Mouse (Mus musculus): ENCODE measurements at regions not wholly inside any gene's neighbourhood (a gene's known extent, or its start where the extent isn't known, plus 50 kb on each side); places are given as distances from the start of the nearest gene placed in this dataset.

DNA sequence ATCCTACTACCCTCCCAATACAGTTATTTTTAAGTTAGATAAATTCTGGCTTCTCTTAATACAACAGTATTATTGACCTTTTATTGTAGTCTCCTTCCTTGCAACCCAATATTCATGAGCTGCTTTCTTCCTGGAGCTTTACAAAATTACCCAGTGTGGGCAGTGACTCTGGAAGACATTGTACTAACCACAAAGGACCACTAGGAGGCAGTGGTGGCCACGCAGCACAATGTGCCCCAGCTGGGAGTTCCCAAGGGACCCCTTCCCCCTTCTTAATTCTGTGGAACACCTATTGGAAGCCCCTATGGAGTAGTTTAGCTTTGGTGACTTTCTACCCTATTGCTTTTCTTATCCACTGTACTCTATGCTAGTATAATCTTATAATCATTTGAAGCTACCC is 118.8 kb upstream of the Dlgap1 start:
- no peak for TF ChIP-seq ZNF384 (IDR thresholded peaks at IDR 0.05; ENCODE audit: low read depth, low read length)
- no peak for TF ChIP-seq CTCF (conservative IDR thresholded peaks at IDR 0.05 in 1 of 2, IDR thresholded peaks at IDR 0.05 in 1 of 2; ENCODE audit: low read depth in 2 of 2, low read length in 2 of 2)
- TF ChIP-seq USF2 (conservative IDR thresholded peaks at IDR 0.05; ENCODE audit: low read depth, low read length) = no peak
- no peak for TF ChIP-seq NRF1 (IDR thresholded peaks at IDR 0.05; ENCODE audit: low read depth, low read length)
- TF ChIP-seq ZKSCAN1 (IDR thresholded peaks at IDR 0.05; ENCODE audit: borderline replicate concordance, low read depth, low read length) = no peak
- TF ChIP-seq IRF4 (IDR thresholded peaks at IDR 0.05; ENCODE audit: low read depth, low read length) = no peak

Data from CH12.LX (cell line).